Mouse (Mus musculus) yolk sac, embryonic 10.5 days (tissue): ENCODE results near the gene Mboat2.

Experiments used
- DNase-seq: peaks from one replicate; pipeline ENCODE4 v3.0.0-alpha.2; 2017; ENCODE audit warnings: low spot score

Mboat2 gene

GRCm38 (mm10) chr12:24863762-24864161 lies 33.1 kb downstream of the Mboat2 start:
- no peak for DNase-seq

DNA sequence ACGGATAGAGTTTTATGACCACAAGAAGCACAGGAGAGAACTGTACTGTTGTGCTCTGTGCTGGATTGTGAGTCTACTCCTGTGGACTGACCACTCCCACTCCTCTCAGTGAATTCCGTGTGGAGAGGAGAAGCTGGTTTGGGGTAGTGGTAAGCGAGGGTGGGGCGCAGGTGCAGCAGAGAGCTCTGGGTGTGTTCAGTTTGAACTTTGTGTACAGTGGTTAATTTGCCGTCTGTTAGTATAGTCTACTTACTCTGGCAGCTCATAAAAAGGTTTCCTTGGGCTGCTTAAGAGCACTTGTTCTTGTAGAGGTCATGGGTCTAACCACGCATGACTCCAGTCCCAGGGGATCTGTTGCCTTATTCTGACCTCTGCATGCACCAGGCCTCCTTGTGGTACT lies 36.0 kb downstream of the Mboat2 start:
- DNase-seq = no peak

GRCm38 (mm10) chr12:24868694-24869093 lies 38.0 kb downstream of the Mboat2 start:
- DNase-seq = no peak

DNA sequence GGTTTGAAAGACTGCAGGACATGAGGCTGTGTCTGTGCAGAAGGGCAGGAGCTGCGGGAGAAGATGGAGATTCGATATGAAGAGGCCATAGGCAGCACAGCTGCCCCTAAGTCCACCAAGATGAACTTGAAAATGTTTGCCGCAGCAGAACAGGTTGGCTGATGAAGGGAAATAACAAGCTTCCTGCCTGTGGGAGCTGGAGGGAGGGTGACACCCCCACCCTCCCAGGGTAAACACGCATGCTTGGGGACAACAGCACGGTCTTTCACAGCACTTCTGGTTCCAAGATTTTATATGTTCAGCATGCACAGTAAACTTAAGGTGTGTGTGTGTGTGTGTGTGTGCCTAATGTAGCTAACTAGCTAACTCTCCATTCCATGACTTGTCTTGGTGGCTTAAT lies 38.6 kb downstream of the Mboat2 start:
- no peak for DNase-seq

GRCm38 (mm10) chr12:24870901-24871300 lies 40.2 kb downstream of the Mboat2 start:
- DNase-seq = no peak

DNA sequence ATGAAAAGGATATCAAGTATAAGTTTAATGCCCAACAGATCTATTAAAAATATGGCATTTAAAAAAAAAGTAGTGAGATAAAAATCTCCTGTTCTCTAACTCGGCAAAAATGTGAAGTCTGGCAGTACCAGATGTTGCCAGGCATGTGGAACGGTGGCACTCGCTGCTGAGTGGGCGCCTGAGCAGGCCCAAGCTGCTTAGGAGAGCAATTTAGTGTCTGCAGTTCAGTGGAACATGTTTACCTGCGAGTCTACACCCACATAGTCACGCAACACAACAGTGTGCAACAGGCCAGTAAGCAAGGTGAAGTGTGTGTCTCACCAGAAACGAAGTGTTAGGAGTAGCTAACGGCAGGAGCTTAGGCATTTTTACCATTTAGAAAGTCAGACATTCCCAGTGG lies 41.6 kb downstream of the Mboat2 start:
- no peak for DNase-seq

DNA sequence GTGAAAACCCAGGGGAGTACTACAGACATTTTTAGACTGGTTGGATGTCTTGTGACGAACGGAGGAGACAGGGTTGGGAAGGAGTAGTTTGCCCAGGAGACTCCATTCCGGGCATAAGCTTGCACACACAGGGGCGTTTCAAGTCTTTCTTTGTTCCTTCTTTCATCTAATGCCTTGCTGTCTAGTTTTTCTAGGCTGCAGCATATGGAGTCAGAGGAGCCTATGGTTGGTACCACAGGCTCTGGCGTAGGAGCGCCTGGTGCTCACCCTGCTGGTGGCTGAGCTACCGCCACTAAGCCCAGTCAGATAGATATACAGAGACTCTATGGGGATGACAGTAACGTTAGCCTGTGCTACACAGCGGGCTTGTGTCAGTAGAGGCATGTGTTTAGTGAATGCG lies 42.0 kb downstream of the Mboat2 start:
- no peak for DNase-seq

DNA sequence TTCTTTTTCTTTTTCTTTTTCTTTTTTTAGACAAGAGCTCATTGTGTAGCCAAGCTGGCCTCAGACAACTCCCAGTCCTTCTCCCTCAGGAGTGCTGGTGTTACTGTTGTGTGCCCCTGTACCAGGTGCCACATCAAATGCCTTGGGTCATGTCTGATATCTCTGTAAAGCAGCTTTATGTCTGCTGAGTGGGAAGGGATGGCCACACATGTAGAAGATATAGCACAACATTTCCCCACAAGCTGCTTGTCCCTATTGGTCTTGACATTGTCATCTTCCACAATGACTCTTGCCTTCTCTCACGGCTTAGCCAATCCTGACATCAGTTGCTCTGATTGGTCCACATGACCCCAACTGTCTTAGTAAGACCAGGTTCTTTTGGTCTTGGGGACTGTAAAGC lies 45.2 kb downstream of the Mboat2 start:
- no peak for DNase-seq

GRCm38 (mm10) chr12:24877231-24877630 lies 46.6 kb downstream of the Mboat2 start:
- DNase-seq = no peak

DNA sequence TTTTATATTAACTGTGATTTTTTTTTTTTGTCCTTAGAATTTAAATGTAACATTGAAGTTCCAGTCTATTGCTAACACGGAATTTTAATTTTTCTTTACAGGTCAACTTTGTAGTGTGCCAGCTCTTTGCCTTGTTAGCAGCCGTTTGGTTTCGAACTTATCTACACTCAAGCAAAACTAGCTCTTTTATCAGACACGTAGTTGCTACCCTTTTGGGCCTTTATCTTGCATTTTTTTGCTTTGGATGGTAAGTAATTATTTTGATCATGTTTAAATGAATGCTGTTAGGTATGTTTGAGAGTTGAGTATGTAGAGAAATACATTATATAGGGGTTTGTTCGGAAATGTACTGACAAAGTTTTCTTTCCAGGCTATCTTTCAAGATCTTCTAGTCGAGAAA lies 47.4 kb downstream of the Mboat2 start:
- DNase-seq = no peak

GRCm38 (mm10) chr12:24878735-24879362 lies 48.2 kb downstream of the Mboat2 start:
- no peak for DNase-seq

GRCm38 (mm10) chr12:24879613-24880029 lies 48.9 kb downstream of the Mboat2 start:
- DNase-seq = no peak

- no peak for DNase-seq
Observed at GRCm38 (mm10) chr12:24883279-24883678, 52.6 kb downstream of the Mboat2 start.

DNA sequence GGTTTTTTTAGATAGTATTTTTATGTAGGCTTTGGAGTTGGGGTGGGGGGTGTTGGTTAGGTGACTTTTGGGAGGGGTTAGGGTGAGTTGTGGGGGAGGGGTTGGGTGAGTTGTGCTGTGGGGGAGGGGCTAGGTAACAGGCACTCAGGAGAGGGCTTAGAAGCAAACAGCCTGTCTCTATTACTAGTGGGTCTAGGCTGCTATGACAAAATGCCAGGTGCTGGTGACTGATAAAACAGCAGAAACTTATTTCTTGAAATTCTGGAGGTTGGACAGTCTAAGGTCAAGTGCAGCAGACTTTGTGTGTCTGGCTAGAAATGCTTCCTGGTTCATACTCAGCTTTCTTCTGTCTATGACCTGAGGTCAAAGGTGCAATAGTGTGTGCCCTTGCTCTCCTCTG lies 56.1 kb downstream of the Mboat2 start:
- DNase-seq = no peak

DNA sequence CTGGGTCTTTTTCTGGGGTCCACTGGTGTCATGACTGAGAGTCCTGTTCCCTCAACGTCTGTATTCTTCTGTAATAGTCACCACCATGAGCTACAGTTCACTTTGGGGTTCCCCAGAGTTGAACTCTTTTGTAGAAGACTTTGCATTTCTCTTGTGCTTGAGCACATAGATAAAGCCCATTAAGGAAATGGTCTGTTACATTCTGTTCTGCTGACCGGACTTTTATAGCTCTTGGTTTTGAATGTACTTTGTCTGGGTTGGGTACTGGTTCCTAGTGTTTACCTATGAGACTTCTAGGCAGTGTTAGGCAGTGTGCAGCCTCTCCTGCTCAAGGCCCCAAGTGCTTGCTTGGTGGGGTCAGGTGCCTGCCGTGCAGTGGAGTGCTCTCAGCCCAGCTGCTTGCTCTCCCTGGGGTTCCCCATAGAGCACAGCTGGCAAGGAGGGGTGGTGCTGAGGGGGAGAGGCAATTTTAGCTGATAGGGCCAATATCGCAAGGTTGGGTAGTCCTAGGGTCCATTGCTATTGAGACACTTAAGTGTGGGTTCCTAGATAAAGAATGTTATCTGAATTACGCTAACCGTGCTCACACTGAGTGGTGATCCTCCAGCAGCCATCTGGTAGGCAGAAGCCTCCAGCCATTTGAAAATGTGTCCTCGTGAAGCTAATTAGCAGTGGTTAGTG lies 58.8 kb downstream of the Mboat2 start:
- no peak for DNase-seq

- no peak for DNase-seq
Observed at GRCm38 (mm10) chr12:24890158-24890557, 59.5 kb downstream of the Mboat2 start.

DNA sequence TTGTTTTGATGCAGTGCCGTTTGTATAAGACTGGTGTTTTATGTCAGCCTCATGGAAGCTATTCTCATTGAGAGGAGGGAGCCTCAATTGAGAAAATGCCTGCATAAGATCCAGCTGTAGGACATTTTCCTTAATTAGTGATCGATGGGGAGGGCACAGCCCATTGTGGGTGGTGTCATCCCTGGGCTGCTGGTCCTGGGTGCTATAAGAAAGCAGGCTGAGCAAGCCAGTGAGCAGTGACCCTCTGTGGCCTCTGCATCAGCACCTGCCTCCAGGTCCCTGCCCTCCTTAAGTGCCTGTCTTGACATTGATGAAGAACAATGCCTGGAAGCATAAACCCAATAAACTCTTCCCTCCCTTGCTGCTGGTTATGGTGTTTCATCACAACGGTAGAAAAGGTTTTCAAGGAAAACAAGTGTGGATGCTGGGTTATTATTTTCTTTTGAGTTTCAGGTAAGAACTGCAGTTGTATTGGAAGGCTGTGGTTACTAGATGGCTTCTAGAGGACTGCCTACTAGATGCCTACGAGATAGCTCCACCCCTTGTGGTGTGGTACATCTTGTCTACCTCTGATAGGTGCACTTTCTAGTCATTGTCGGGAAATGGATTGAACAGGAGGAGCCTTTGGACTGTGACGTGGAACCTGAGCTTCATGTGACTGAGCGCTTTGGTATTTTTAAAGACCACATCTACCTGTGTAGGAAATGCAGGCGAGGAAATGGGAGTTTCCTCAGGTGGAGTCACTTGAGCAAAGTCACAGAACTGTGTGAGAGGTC lies 60.2 kb downstream of the Mboat2 start:
- DNase-seq = no peak

DNA sequence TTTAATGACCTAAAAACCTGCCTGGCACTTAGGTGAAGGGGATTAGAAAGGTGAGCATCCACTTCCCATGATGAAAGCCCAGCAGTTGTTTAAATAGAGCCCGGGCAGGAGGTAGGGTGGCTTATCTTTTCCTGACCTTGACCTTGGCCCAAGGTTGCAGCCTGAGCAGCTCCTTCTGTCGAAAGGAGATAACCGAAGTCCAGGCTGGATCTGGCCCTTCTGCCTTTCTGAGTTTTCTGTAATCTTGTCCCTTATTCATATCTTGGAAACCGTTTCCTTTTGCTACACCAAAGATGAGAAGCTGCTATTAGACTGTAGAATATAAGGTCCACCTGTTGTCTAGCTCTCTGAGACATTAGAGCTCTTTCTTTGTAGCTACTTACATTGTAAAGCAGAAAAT lies 61.9 kb downstream of the Mboat2 start:
- peak; percentile 52 for DNase-seq

DNA sequence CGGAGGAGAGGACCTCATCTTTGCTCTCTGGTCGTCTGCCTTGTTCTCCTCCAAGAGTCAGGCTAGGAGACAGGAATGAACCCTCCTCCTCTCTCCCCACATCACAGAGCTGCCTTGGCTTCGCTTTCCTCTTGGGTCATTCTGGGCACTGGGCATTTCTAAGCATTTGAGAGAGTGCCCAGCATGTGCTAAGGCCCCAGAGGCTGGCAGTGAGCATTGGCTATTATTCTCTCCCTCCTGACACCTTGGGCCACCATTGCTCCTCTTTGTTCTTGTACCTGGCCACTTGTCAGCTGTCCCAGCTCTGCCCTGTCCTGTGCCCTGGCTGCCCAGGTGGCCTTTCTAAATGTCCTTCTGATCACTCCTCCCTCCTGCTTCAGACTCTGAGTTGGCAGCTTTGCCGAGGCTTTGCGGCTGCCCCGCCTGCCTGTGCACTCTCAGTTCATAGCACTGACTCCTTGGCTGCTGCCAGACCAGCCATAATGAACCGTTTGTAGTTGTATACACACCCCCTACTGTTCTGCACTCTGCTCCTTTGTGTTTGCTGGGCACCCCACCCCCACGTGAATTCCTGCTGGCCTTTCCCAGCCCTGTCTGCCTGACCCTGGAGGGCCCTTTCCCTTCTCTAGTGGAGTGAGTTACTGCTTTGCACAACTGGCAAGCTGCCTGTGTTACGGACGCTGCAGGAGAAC lies 63.2 kb downstream of the Mboat2 start:
- DNase-seq = peak; percentile 34

DNA sequence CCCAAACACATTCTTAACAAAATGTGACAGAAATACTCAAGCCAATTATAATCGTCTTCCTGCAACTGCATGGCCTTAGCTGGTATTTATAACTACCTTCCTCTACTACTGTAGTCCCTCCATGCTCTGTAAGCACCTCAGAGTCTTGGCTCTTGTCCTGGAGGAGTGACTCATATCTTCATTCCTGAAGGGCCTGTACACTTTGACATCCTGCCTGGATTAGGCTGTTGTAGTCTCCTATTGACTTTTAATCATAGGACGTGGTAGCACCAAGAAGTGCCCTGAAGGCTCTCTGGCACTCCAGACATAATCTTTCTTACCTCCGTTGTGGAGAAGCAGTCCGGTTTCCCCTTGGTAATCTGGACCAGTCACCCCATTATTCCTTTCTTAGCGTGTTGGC lies 64.7 kb downstream of the Mboat2 start:
- DNase-seq = no peak

- DNase-seq = no peak
Observed at GRCm38 (mm10) chr12:24897354-24897753, 66.7 kb downstream of the Mboat2 start.

DNA sequence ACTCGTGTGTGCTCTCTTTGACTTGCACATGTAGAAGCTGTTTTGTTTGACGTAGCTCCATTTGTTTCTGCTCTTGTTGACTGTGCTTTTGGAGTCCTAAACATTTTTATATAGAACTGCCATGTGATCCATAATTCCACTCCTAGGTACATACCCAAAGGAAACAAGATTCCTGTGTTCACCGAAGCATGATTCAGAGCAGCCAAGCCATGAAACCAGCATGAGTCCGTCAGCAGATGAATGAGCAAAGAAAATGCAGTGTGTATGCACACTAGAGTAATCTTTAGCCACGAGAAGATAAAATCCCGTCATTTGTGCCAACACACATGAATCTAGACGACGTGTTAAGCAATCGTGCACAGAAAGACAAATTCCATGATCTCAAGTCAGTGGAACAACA lies 67.5 kb downstream of the Mboat2 start:
- DNase-seq = no peak

DNA sequence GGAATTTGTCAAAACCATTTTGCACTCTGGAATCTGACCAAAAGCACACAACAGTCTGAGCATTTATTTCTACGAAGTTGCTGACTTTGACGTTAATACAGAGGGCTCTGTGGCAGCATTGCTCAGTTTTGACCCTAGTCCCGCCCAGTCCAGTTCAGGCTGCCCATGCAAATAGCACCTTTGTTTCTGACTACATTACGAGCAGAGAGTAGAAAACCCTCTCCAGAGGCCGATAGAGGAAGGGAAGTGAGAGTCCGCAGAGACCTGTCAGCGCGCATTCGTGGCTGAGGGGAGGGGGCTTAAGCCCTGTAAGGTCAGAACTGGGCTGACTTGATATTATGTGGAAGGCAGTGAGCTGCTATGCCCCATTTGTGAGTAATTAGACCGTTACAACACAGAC lies 69.0 kb downstream of the Mboat2 start:
- DNase-seq = no peak
